In the genomic region with DNA sequence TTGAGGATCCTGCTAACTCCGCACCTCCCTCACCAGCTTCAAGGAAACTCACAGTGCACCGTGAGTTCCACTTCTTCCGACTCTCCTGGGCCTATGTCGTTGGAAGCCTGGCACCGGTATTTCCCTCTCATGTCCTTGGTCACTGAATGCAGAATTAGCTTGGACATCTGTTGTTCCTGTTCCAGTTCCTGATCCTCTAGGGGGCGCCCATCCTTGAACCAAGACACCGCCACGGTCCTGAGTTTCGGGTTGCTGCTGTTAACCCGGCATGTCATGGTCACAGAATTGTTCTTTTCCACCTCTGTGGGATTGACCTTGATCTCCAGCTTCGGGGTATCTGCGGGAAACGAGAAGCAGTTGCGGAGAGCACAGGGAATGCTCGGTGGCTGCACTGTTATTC, we compare ENCODE assay signal across 8 mouse cellular contexts. TPM values are rescaled to one million over a fixed set of nuclear protein-coding genes. Genes with fewer than 3 reads are reported as not detected.
DNase-seq lines count a peak whose midpoint lies in the region; ATAC-seq and TF ChIP-seq lines count a peak whose summit lies in the region.

No protein-coding gene starts in this region.

- 31% methylated on average over 15 of the region's 15 CpGs for WGBS in hindbrain, embryonic 14.5 days

- H3K27me3 ChIP-seq in MEL (ENCODE audit: control insufficient read depth in 1 of 2, insufficient read depth in 2 of 2, low read length in 2 of 2), result peaks cover 1 to 2% of the 10 kb centered on the region in 2 experiments; a peak in 2 of 4 replicates
- H3K27me3 ChIP-seq in hindbrain, embryonic 14.5 days (ENCODE audit: control insufficient read depth, insufficient read depth, low read length), result 0 out of 2 replicates have a peak, but pooled peaks cover 4% of the 10 kb centered on the region

- no peak overlapping the region for H3K9ac ChIP-seq in MEL (ENCODE audit: control insufficient read depth, low read depth, low read length, poor library complexity, severe bottlenecking)
- no peak overlapping the region for H3K9ac ChIP-seq in hindbrain, embryonic 14.5 days

- TF ChIP-seq POLR2A in MEL (IDR thresholded peaks at IDR 0.05; ENCODE audit: control insufficient read depth in 1 of 2, insufficient read depth in 1 of 2, low read depth in 1 of 2, low read length in 2 of 2, poor library complexity in 1 of 2), result no peak

- no peaks in the 10 kb centered on the region for H3K9me3 ChIP-seq in MEL (replicated peaks; ENCODE audit: insufficient read depth, low read length)
- H3K9me3 ChIP-seq in hindbrain, embryonic 14.5 days (ENCODE audit: control insufficient read depth, low read length), result no peaks in the 10 kb centered on the region

- DNase-seq in MEL (ENCODE audit: low read depth, low spot score), result peak; percentile 59
- DNase-seq in cerebellum, adult 11-12 months, result peak; percentile 47
- peak; percentile 61 to 70 for DNase-seq in frontal cortex, postnatal 36 days (ENCODE audit: low spot score in 2 of 2)
- DNase-seq in hindbrain, embryonic 14.5 days (ENCODE audit: low spot score), result peak; percentile 58
- peak; percentile 58 to 65 for DNase-seq in layer of hippocampus, postnatal 14 days (ENCODE audit: low spot score in 2 of 2)
- peak; percentile 92 for DNase-seq in lung, postnatal 36 days
- DNase-seq in retina, postnatal 1 day, result peak; percentile 84
- peak; percentile 45 to 53 for DNase-seq in thymus, postnatal 36 days

- peak; percentile 33 for TF ChIP-seq RAD21 in MEL (IDR thresholded peaks at IDR 0.05; ENCODE audit: low read depth, low read length)

- H3K79me2 ChIP-seq in MEL (ENCODE audit: control insufficient read depth, insufficient read depth, low read length, poor library complexity), result no peaks in the 10 kb centered on the region

- peak; percentile 64 to 69 (median 68) for TF ChIP-seq CTCF in MEL (IDR thresholded peaks at IDR 0.05 in 2 of 3, conservative IDR thresholded peaks at IDR 0.05 in 1 of 3; ENCODE audit: control insufficient read depth in 1 of 3, insufficient read depth in 1 of 3, low read depth in 2 of 3, low read length in 3 of 3, poor library complexity in 1 of 3, severe bottlenecking in 1 of 3)

- H3K4me2 ChIP-seq in hindbrain, embryonic 14.5 days (replicated peaks), result peak overlapping the region; percentile 36

- no peaks in the 10 kb centered on the region for H3K4me1 ChIP-seq in MEL (ENCODE audit: control insufficient read depth in 1 of 2, insufficient read depth in 2 of 2, low read length in 2 of 2)
- no peaks in the 10 kb centered on the region for H3K4me1 ChIP-seq in hindbrain, embryonic 14.5 days (replicated peaks; ENCODE audit: control insufficient read depth, insufficient read depth, low read length)

- no peaks in the 10 kb centered on the region for H3K36me3 ChIP-seq in MEL (ENCODE audit: control insufficient read depth in 1 of 2, insufficient read depth in 2 of 2, low read length in 2 of 2)
- H3K36me3 ChIP-seq in hindbrain, embryonic 14.5 days (replicated peaks; ENCODE audit: control insufficient read depth, insufficient read depth), result no peaks in the 10 kb centered on the region

- TF ChIP-seq EP300 in MEL (IDR thresholded peaks at IDR 0.05; ENCODE audit: low read depth in 1 of 2, low read length in 2 of 2), result no peak

- ATAC-seq in hindbrain, embryonic 14.5 days (ENCODE audit: low FRiP score), result no peak

- H3K27ac ChIP-seq in MEL (ENCODE audit: control insufficient read depth, low read depth, low read length), result no peak overlapping the region
- H3K27ac ChIP-seq in hindbrain, embryonic 14.5 days, result no peak overlapping the region

- no peak overlapping the region for H3K4me3 ChIP-seq in MEL (ENCODE audit: control insufficient read depth in 1 of 2, insufficient read depth in 1 of 2, low read depth in 2 of 2, low read length in 2 of 2)
- H3K4me3 ChIP-seq in hindbrain, embryonic 14.5 days (replicated peaks; ENCODE audit: low read length), result no peak overlapping the region

TF ChIP-seq in MEL, 35 proteins besides CTCF, POLR2A, EP300 and RAD21:
- TF ChIP-seq SMC3 (IDR thresholded peaks at IDR 0.05; ENCODE audit: low read depth, low read length) (peak; percentile 60), TAL1 (IDR thresholded peaks at IDR 0.05; ENCODE audit: low read length) (no peak), MYB (IDR thresholded peaks at IDR 0.05; ENCODE audit: low read depth, low read length) (no peak), SIN3A (IDR thresholded peaks at IDR 0.05; ENCODE audit: low read length) (no peak), ZC3H11A (IDR thresholded peaks at IDR 0.05; ENCODE audit: low read depth, low read length) (peak; percentile 39)
TF ChIP-seq in MEL: peak in this region for 2.

RNA-seq across cellular contexts. Expression of gene Cd22, which starts 7.1 kb away (rescaled TPM):
- total RNA-seq in MEL (2012; rRNA removed), result not detected in 2 replicates
- polyA plus RNA-seq in MEL (2012; ENCODE audit: insufficient read depth in 1 of 2, insufficient read length in 2 of 2, low read depth in 1 of 2, low replicate concordance in 2 of 2, missing spikeins in 1 of 2), result under 1 TPM in 1 of 2 experiments, not detected in 1; 0.07 TPM
- 0.17 TPM in 1 of 2 replicates, not detected in the other for polyA plus RNA-seq in hindbrain, embryonic 14.5 days (2014; fragmentation: Nextera tagmentation; extraction: Ambion mirVana)
- total RNA-seq in layer of hippocampus, postnatal 14 days (2021), result not detected

RNA-seq across cellular contexts. Expression of gene Ffar1, which starts 11.7 kb away (rescaled TPM):
- total RNA-seq in MEL (2012; rRNA removed), result not detected in 2 replicates
- polyA plus RNA-seq in MEL (2012; ENCODE audit: insufficient read depth in 1 of 2, insufficient read length in 2 of 2, low read depth in 1 of 2, low replicate concordance in 2 of 2, missing spikeins in 1 of 2), result not detected
- not detected in 2 replicates for polyA plus RNA-seq in hindbrain, embryonic 14.5 days (2014; fragmentation: Nextera tagmentation; extraction: Ambion mirVana)
- total RNA-seq in layer of hippocampus, postnatal 14 days (2021), result not detected

RNA-seq across cellular contexts. Expression of gene Ffar3, which starts 17.1 kb away (rescaled TPM):
- total RNA-seq in MEL (2012; rRNA removed), result not detected in 2 replicates
- polyA plus RNA-seq in MEL (2012; ENCODE audit: insufficient read depth in 1 of 2, insufficient read length in 2 of 2, low read depth in 1 of 2, low replicate concordance in 2 of 2, missing spikeins in 1 of 2), result not detected
- polyA plus RNA-seq in hindbrain, embryonic 14.5 days (2014; fragmentation: Nextera tagmentation; extraction: Ambion mirVana), result not detected in 2 replicates
- under 1 TPM; 0.24 to 0.32 TPM for total RNA-seq in layer of hippocampus, postnatal 14 days (2021)

RNA-seq across cellular contexts. Expression of gene Mag, which starts 41.6 kb away (rescaled TPM):
- total RNA-seq in MEL (2012; rRNA removed), result not detected in 2 replicates
- not detected for polyA plus RNA-seq in MEL (2012; ENCODE audit: insufficient read depth in 1 of 2, insufficient read length in 2 of 2, low read depth in 1 of 2, low replicate concordance in 2 of 2, missing spikeins in 1 of 2)
- polyA plus RNA-seq in hindbrain, embryonic 14.5 days (2014; fragmentation: Nextera tagmentation; extraction: Ambion mirVana), result 3.4 and 4.3 TPM in 2 replicates
- total RNA-seq in layer of hippocampus, postnatal 14 days (2021), result 100 to 1,000 TPM; 306 to 317 TPM

RNA-seq across cellular contexts. Expression of gene Ffar2, which starts 49.5 kb away (rescaled TPM):
- not detected in 2 replicates for total RNA-seq in MEL (2012; rRNA removed)
- under 1 TPM in 1 of 2 experiments, not detected in 1; 0.04 TPM for polyA plus RNA-seq in MEL (2012; ENCODE audit: insufficient read depth in 1 of 2, insufficient read length in 2 of 2, low read depth in 1 of 2, low replicate concordance in 2 of 2, missing spikeins in 1 of 2)
- polyA plus RNA-seq in hindbrain, embryonic 14.5 days (2014; fragmentation: Nextera tagmentation; extraction: Ambion mirVana), result 0.22 TPM in 1 of 2 replicates, not detected in the other
- not detected for total RNA-seq in layer of hippocampus, postnatal 14 days (2021)
